Mouse (Mus musculus): ENCODE measurements around the gene Ccdc8.

Gene Ccdc8

GRCm38 (mm10) chr7:17015381-17015780 lies 22.9 kb downstream of the Ccdc8 start:
- DNase-seq, result peak in 1 of 2 experiments; percentile 39

- peak; percentile 98 to 99 for DNase-seq
Measured at GRCm38 (mm10) chr7:17017036-17017435, 24.5 kb downstream of the Ccdc8 start.

GRCm38 (mm10) chr7:17017921-17018320 lies 25.4 kb downstream of the Ccdc8 start:
- DNase-seq, result no peak

GRCm38 (mm10) chr7:17019426-17020166 lies 27.1 kb downstream of the Ccdc8 start:
- no peak for DNase-seq

- peak in 1 of 2 experiments; percentile 42 for DNase-seq
Measured at GRCm38 (mm10) chr7:17022176-17022575, 29.7 kb downstream of the Ccdc8 start.

GRCm38 (mm10) chr7:17023701-17024100 lies 31.2 kb downstream of the Ccdc8 start:
- DNase-seq, result no peak

GRCm38 (mm10) chr7:17024141-17024540 lies 31.6 kb downstream of the Ccdc8 start:
- peak; percentile 51 to 58 for DNase-seq

GRCm38 (mm10) chr7:17024814-17025504 lies 32.5 kb downstream of the Ccdc8 start:
- DNase-seq, result peak in 1 of 2 experiments; percentile 49

GRCm38 (mm10) chr7:17025505-17025894 lies 33.0 kb downstream of the Ccdc8 start:
- no peak for DNase-seq

GRCm38 (mm10) chr7:17025896-17026622 lies 33.6 kb downstream of the Ccdc8 start:
- DNase-seq, result no peak

- DNase-seq, result peak; percentile 82 to 87
Measured at GRCm38 (mm10) chr7:17026710-17027587, 34.4 kb downstream of the Ccdc8 start.

- peak; percentile 96 to 97 for DNase-seq
Measured at GRCm38 (mm10) chr7:17027588-17028343, 35.3 kb downstream of the Ccdc8 start, which contains the start of gene Ppp5c. Ppp5c (minus strand) TSS chr7:17027924.

- DNase-seq, result no peak
Measured at GRCm38 (mm10) chr7:17028923-17029322, 36.4 kb downstream of the Ccdc8 start.

- no peak for DNase-seq
Measured at GRCm38 (mm10) chr7:17030239-17030638, 37.7 kb downstream of the Ccdc8 start.

- peak; percentile 77 to 81 for DNase-seq
Measured at GRCm38 (mm10) chr7:17038018-17038695, 45.6 kb downstream of the Ccdc8 start.

GRCm38 (mm10) chr7:17039373-17039772 lies 46.9 kb downstream of the Ccdc8 start:
- DNase-seq, result no peak

GRCm38 (mm10) chr7:17045743-17046142 lies 53.2 kb downstream of the Ccdc8 start:
- DNase-seq, result peak; percentile 58 to 64

Measured in cerebellum, postnatal 10 days (tissue).